Mouse (Mus musculus) cerebral cortex, adult 2 months (tissue): ENCODE results near the gene Slain1.

ENCODE experiments used
- WGBS: fragments of 180-500 bp; shearing (Covaris S2); methylation state at CpG from one replicate; pipeline ENCODE4 v1.1.7; 2018; 5-methylcytosine and 5-hydroxymethylcytosine counted together

Slain1 gene

GRCm38 (mm10) chr14:103720637-103721355 is 70.8 kb downstream of the Slain1 start:
- 59% methylated on average over 13 of the region's 13 CpGs for WGBS

- 85% methylated on average over 9 of the region's 9 CpGs for WGBS
Observed at GRCm38 (mm10) chr14:103723314-103723713, 73.3 kb downstream of the Slain1 start.

GRCm38 (mm10) chr14:103723841-103724240 is 73.8 kb downstream of the Slain1 start:
- WGBS, result 93% methylated on average over 4 of the region's 4 CpGs

GRCm38 (mm10) chr14:103728506-103728905 is 78.5 kb downstream of the Slain1 start:
- 93% methylated on average over 8 of the region's 8 CpGs for WGBS

- WGBS, result 88% methylated on average over 23 of the region's 23 CpGs
Observed at GRCm38 (mm10) chr14:103728951-103729725, 79.1 kb downstream of the Slain1 start.

- WGBS, result 58% methylated on average over 11 of the region's 11 CpGs
Observed at GRCm38 (mm10) chr14:103729760-103730367, 79.8 kb downstream of the Slain1 start.

GRCm38 (mm10) chr14:103732626-103733025 is 82.6 kb downstream of the Slain1 start:
- WGBS, result 74% methylated on average over 1 of the region's 1 CpGs

- 84% methylated on average over 7 of the region's 7 CpGs for WGBS
Observed at GRCm38 (mm10) chr14:103741216-103741615, 91.2 kb downstream of the Slain1 start.

- WGBS, result 72% methylated on average over 8 of the region's 8 CpGs
Observed at GRCm38 (mm10) chr14:103742150-103742549, 92.1 kb downstream of the Slain1 start.

GRCm38 (mm10) chr14:103747345-103747744 is 97.3 kb downstream of the Slain1 start:
- 86% methylated on average over 6 of the region's 6 CpGs for WGBS

- WGBS, result 94% methylated on average over 4 of the region's 4 CpGs
Observed at GRCm38 (mm10) chr14:103750638-103751037, 100.6 kb downstream of the Slain1 start.

GRCm38 (mm10) chr14:103752773-103753172 is 102.7 kb downstream of the Slain1 start:
- 97% methylated on average over 7 of the region's 7 CpGs for WGBS

GRCm38 (mm10) chr14:103754041-103754440 is 104.0 kb downstream of the Slain1 start:
- WGBS, result 69% methylated on average over 7 of the region's 7 CpGs

GRCm38 (mm10) chr14:103754465-103754864 is 104.4 kb downstream of the Slain1 start:
- WGBS, result 84% methylated on average over 9 of the region's 9 CpGs
